In the genomic region with DNA sequence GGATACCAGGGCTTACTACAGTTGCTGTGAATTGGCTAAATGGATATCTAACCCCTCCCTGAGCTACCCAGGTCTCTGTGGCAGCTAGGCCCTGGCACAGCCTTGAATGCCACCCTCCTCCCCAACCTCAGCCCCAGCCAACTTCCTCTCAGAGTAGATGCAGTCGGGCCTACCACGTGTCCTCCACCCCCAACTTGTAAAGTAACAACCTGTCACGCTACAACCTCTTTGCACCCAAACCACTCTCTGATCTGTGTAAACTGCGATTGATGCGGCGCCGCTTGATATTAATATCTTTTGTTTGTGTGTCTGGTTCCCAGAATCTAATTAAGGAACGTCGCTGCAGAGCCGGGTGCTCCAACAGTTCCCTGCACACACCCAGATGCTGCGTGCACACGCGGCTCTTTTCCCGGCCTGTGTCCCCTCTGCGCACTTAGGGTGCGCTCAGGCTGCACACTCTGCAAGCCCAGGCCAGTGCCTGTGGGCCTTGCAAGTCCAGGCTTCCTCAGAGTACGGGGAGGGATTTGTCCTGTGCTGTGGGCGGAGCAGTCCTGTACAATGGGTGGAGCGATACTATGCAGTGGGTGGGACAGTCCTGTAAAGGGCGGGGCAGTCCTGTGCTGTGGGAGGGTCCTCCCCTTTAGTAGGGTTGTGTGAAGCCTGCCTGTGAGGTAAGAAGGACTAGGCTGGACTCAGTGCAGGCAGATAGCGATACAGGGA, we compare ENCODE assay signal across 8 mouse cellular contexts. TPM values are rescaled to one million over a fixed set of nuclear protein-coding genes. Genes with fewer than 3 reads are reported as not detected.
A peak's percentile ranks its signal among the peaks of the same experiment; 100 is the strongest.
DNase-seq lines count a peak whose midpoint lies in the region; ATAC-seq lines count a peak whose summit lies in the region.

No protein-coding gene starts in this region.

- H3K9me3 ChIP-seq in hindbrain, embryonic 11.5 days (ENCODE audit: control insufficient read depth, low read length) = no peaks in the 10 kb centered on the region

- peak; percentile 35 for DNase-seq in CD4-positive, CD25-positive, alpha-beta regulatory T cell, adult 2 months (ENCODE audit: low read depth, low spot score)
- peak; percentile 11 to 34 for DNase-seq in right cerebral cortex, postnatal 36 days (ENCODE audit: low spot score in 2 of 2)
- no peak for DNase-seq in right cerebral cortex, postnatal 14 days
- DNase-seq in hindbrain, embryonic 11.5 days (ENCODE audit: low spot score) = peak; percentile 61
- peak; percentile 50 for DNase-seq in yolk sac, embryonic 10.5 days (ENCODE audit: low spot score)
- no peak for DNase-seq in ovary, adult 18-20 months (ENCODE audit: low spot score)

- 27% methylated on average over 21 of the region's 21 CpGs for WGBS in hindbrain, embryonic 11.5 days

- H3K9ac ChIP-seq in hindbrain, embryonic 11.5 days (ENCODE audit: low read depth, low read length) = no peak overlapping the region

- H3K4me3 ChIP-seq in hindbrain, embryonic 11.5 days (ENCODE audit: low read depth, low read length) = no peak overlapping the region

- H3K4me1 ChIP-seq in hindbrain, embryonic 11.5 days (replicated peaks; ENCODE audit: control insufficient read depth, insufficient read depth, low read length) = peaks cover 3% of the 10 kb centered on the region

- no peaks in the 10 kb centered on the region for H3K36me3 ChIP-seq in hindbrain, embryonic 11.5 days (ENCODE audit: control insufficient read depth, insufficient read depth, low read length)

- H3K4me2 ChIP-seq in hindbrain, embryonic 11.5 days (replicated peaks; ENCODE audit: low read depth, low read length) = no peak overlapping the region

- H3K27ac ChIP-seq in hindbrain, embryonic 11.5 days (ENCODE audit: low read depth, low read length) = no peak overlapping the region

- ATAC-seq in CD4-positive, CD25-positive, alpha-beta regulatory T cell, adult 4 months = no peak
- ATAC-seq in hindbrain, embryonic 11.5 days (ENCODE audit: low FRiP score) = peak; percentile 63
- ATAC-seq in megakaryocyte, adult 5-6 weeks (ENCODE audit: poor library complexity, severe bottlenecking) = peak; percentile 83

- peaks cover 24% of the 10 kb centered on the region for H3K27me3 ChIP-seq in hindbrain, embryonic 11.5 days (ENCODE audit: control insufficient read depth, insufficient read depth, low read length)

RNA-seq across cellular contexts. Expression of a gene that starts 49.4 kb away (rescaled TPM):
- polyA plus RNA-seq in CD4-positive, CD25-positive, alpha-beta regulatory T cell, adult 4 months (2017; shearing (Covaris generic)) = not detected
- polyA plus RNA-seq in hindbrain, embryonic 11.5 days (2014; fragmentation: Nextera tagmentation; extraction: Ambion mirVana) = 4.0 and 4.9 TPM in 2 replicates
- 5.4 and 7.0 TPM in 2 replicates for total RNA-seq in megakaryocyte, adult 5-6 weeks (2015)
- 1.8 and 2.9 TPM in 2 replicates for total RNA-seq in megakaryocyte, adult 5-6 weeks (2017)

Comparison
In these comparisons a context has a peak if more than half of its experiments do, and no peak if none do; other contexts are left out.
1. DNase-seq: peak in CD4-positive, CD25-positive, alpha-beta regulatory T cell, adult 2 months (single experiment), right cerebral cortex, postnatal 36 days (2 of 2), hindbrain, embryonic 11.5 days (single experiment) and yolk sac, embryonic 10.5 days (single experiment); none in right cerebral cortex, postnatal 14 days (single experiment) and ovary, adult 18-20 months (single experiment).